Mouse (Mus musculus) hindbrain, embryonic 13.5 days (tissue): Measurements from ENCODE around the gene Pla2g1b. TPM values are rescaled to one million over a fixed set of nuclear protein-coding genes. Genes with fewer than 3 reads are reported as not detected.
"Not testable (repeated sequence)": the region's sequence is repeated elsewhere in the genome, so short reads cannot be mapped to it uniquely, and the experiment has no call there.

Experiments
- ATAC-seq: fragments of 200-750 bp; cut with Nextera tagmentation; 2 replicates; pipeline ENCODE4 v1.8.0; 2017; ENCODE audit warnings: moderate TSS enrichment; ENCODE audit not compliant: low FRiP score
- H3K27ac ChIP-seq: fragments of 300-500 bp; sonication (generic); 2 replicates; pipeline ENCODE4 v1.5.1; 2015; ENCODE audit warnings: inconsistent platforms, mild to moderate bottlenecking, moderate library complexity
- H3K27me3 ChIP-seq: fragments of 300-500 bp; sonication (generic); 2 replicates; pipeline ENCODE4 v1.6.1; 2015; ENCODE audit warnings: mild to moderate bottlenecking, inconsistent platforms
- H3K36me3 ChIP-seq: fragments of 300-500 bp; sonication (generic); 2 replicates; pipeline ENCODE4 v1.6.1; 2015; ENCODE audit warnings: mild to moderate bottlenecking, inconsistent platforms
- H3K4me1 ChIP-seq: fragments of 300-500 bp; sonication (generic); replicated peaks from 2 replicates; pipeline ENCODE4 v1.6.1; 2015; ENCODE audit warnings: inconsistent platforms
- H3K4me2 ChIP-seq: fragments of 300-500 bp; sonication (generic); 2 replicates; pipeline ENCODE4 v1.6.1; 2015; ENCODE audit warnings: inconsistent platforms, mild to moderate bottlenecking, moderate library complexity
- H3K4me3 ChIP-seq: fragments of 300-500 bp; sonication (generic); 2 replicates; pipeline ENCODE4 v1.5.1; 2015; ENCODE audit warnings: mild to moderate bottlenecking, inconsistent platforms
- H3K9ac ChIP-seq: fragments of 300-500 bp; sonication (generic); 2 replicates; pipeline ENCODE4 v1.6.1; 2015; ENCODE audit warnings: mild to moderate bottlenecking, inconsistent platforms
- H3K9me3 ChIP-seq: fragments of 300-500 bp; sonication (generic); 2 replicates; pipeline ENCODE4 v1.6.1; 2016; ENCODE audit warnings: inconsistent platforms
- WGBS: fragments of 180-500 bp; shearing (Covaris S2); methylation state at CpG from one replicate; pipeline ENCODE4 v1.1.7; 2015; 5-methylcytosine and 5-hydroxymethylcytosine counted together
- polyA plus RNA-seq: library from polyadenylated mRNA; unstranded; fragments of >200 nt; fragmentation: Nextera tagmentation; extraction: Ambion mirVana; gene quantifications from 2 replicates; pipeline ENCODE4 v1.2.1, GENCODE M21; 2015

Gene Pla2g1b
- polyA plus RNA-seq, 1 experiment from 2014 or later = not detected

DNA sequence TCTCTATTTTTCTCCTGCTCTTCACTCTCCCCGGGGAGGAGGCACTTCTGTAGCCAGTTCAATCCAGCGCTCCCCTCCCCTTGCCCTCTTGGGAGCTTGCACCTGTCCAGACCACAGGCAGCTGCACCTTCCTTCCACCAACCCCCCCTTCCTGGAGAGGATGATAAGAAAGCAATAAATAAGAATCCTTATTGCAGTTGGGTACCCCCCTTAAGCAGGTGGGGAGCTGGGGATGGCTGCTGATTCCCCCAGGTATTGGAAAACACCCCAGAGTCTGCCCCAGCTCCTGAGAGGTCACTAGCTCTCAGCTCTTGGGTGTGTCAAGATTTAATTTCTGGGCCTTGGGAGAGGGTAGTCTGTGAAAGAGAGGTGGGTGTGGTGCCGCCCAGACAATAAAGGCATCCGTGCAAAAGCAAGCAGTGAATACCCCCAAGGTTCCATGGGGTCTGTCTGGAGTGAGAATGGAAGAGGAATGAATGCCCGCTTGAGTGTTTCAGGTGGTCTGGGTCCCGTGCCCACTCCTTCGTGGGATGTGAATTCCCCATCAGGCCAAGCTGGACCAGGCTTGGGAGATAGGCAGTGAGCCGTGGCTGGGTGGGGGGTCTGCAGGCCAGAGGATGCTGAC, 30.2 kb upstream of the Pla2g1b start:
- peaks cover 94% of the 10 kb centered on the region for H3K4me1 ChIP-seq
- H3K36me3 ChIP-seq = peaks cover 33% of the 10 kb centered on the region
- no peaks in the 10 kb centered on the region for H3K9me3 ChIP-seq
- H3K9ac ChIP-seq = peak overlapping the region; percentile 83
- ATAC-seq = peak; percentile 40
- no peaks in the 10 kb centered on the region for H3K27me3 ChIP-seq
- H3K4me2 ChIP-seq = peak overlapping the region; percentile 92
- 6% methylated on average over 8 of the region's 8 CpGs for WGBS
- H3K4me3 ChIP-seq = peak overlapping the region; percentile 36
- H3K27ac ChIP-seq = peak overlapping the region; percentile 100

DNA sequence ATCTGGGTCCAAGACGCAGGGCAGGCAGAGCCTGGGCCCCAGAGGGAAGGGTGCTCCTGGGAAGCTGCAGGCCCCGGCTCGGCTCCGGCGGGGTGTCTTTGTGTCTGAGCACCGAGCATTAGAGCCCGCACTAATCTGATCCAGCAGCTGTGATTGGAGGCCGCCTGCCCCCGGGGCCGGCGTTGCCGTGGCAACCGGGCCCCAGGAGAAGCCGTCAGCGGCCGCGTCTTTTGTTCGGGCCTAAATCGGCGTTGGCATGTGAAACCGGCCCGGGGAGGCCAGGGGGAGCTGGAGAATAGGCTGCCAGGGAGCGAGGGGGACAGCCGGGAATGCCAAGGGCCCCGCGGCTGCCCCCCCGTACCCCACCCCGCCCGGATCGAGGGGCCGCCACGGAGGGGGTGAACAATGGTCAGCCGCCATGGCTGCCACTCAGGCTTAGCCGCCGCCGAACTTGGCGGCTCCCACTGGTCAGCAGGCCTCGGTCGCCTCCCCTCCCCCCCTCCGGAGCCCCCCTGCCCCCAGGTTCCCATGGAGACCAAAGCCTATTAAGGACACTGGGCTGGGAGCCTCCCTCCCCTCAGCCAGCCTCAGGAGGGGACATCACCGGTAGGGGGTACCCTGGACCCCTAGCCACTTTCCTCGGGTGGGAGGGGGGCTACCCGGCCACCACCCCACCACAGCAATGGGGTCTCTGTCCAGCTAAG, 29.5 kb upstream of the Pla2g1b start:
- Histone ChIP-seq H3K36me3 (peaks cover 37% of the 10 kb centered on the region), H3K27ac (peak overlapping the region; percentile 100), H3K4me3 (peak overlapping the region; percentile 36), H3K4me2 (peak overlapping the region; percentile 92), H3K9me3 (no peaks in the 10 kb centered on the region), H3K27me3 (no peaks in the 10 kb centered on the region), H3K9ac (peak overlapping the region; percentile 83), H3K4me1 (peaks cover 91% of the 10 kb centered on the region)
- peak; percentile 89 for ATAC-seq
- under 1% methylated on average over 38 of the region's 43 CpGs for WGBS

DNA sequence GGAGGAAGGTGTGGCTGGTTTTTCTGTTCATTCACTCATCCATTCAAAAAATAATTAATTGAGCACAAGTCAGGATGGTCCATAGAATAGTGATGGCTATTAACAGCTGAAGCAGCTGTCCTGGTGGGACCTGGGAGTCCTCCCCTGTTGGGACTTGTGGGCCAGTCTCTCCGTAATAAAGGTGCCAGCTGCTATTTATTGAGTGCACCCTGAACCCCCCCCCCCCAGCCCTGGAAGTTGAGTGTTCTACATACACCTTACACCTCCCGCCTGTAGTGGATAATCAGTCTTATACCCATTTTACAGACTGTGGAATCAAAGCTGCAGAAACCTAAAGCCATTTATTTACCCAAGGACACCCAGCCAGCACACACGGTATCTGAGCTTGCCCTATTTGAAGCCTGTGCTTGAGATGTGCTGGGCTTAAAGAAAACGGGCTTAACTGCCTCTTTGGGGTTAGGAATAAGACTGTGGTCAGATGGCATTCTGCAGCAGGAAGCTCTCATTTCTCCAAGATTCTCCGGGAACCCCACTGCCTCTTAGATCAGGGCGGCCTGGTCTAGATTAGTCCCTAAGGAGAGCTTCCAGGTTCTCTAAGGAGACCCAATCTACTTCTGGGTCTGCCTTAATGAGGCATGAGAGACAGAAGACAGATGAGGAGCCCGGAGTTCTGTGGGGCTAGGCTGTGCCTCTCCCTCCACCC, 28.7 kb upstream of the Pla2g1b start:
- H3K27ac ChIP-seq = peak overlapping the region; percentile 100
- peaks cover 83% of the 10 kb centered on the region for H3K4me1 ChIP-seq
- H3K4me2 ChIP-seq = peak overlapping the region; percentile 92
- ATAC-seq = no peak
- H3K4me3 ChIP-seq = peak overlapping the region; percentile 36
- no peaks in the 10 kb centered on the region for H3K9me3 ChIP-seq
- no peaks in the 10 kb centered on the region for H3K27me3 ChIP-seq
- peaks cover 45% of the 10 kb centered on the region for H3K36me3 ChIP-seq
- WGBS = 24% methylated on average over 7 of the region's 7 CpGs
- H3K9ac ChIP-seq = peak overlapping the region; percentile 83

DNA sequence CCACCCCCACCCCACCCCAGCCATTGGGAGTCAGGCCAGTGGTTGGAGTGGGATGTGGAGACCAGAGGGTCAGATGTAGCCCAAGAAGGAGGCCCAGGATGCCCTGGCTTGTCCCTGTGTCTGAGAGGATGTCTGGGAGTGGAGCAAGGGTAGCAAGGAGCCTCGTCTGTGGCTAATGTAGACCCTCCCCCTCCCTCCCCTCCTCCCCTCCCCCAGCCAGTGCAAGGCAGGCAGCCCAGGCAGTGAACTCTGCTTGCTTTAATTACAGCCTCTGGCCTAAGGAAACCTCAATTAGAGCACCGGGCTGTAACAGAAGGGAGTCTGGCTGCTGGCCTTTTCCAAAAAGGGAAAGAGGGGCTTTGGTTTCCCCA, 28.1 kb upstream of the Pla2g1b start:
- Histone ChIP-seq H3K4me2 (peak overlapping the region; percentile 92), H3K27ac (peak overlapping the region; percentile 100), H3K9ac (peak overlapping the region; percentile 83), H3K4me1 (peaks cover 77% of the 10 kb centered on the region), H3K36me3 (peaks cover 51% of the 10 kb centered on the region), H3K4me3 (0 out of 2 replicates have a peak overlapping the region, but pooled peaks have one; percentile 36), H3K27me3 (no peaks in the 10 kb centered on the region), H3K9me3 (no peaks in the 10 kb centered on the region)
- no peak for ATAC-seq
- WGBS = 11% methylated on average over 2 of the region's 2 CpGs

DNA sequence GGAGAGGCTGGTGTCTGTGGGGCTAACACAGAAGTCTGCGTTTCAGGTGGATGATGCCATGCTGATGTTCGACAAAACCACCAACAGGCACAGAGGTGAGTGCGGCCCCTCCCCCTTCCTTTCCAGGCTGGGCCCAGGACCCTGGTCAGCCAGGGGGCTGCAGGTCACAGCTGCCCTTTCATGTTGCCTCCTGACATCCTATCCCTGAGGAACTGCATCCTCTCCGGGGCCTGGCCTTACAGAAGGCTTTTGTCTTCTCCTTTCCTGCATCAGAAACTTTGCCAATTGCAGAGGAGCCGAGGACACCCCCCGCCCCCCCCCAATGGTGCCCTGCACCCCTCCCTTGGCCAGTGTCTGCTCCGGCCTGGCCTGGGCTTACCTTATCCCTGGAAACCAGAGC, 27.4 kb upstream of the Pla2g1b start:
- peaks cover 58% of the 10 kb centered on the region for H3K36me3 ChIP-seq
- H3K4me1 ChIP-seq = peaks cover 70% of the 10 kb centered on the region
- peak overlapping the region; percentile 83 for H3K9ac ChIP-seq
- H3K4me3 ChIP-seq = peak overlapping the region; percentile 2; the same call in 1 of the 2 replicates
- 15% methylated on average over 7 of the region's 7 CpGs for WGBS
- no peaks in the 10 kb centered on the region for H3K27me3 ChIP-seq
- H3K27ac ChIP-seq = peak overlapping the region; percentile 100
- no peaks in the 10 kb centered on the region for H3K9me3 ChIP-seq
- peak overlapping the region; percentile 92 for H3K4me2 ChIP-seq
- no peak for ATAC-seq

DNA sequence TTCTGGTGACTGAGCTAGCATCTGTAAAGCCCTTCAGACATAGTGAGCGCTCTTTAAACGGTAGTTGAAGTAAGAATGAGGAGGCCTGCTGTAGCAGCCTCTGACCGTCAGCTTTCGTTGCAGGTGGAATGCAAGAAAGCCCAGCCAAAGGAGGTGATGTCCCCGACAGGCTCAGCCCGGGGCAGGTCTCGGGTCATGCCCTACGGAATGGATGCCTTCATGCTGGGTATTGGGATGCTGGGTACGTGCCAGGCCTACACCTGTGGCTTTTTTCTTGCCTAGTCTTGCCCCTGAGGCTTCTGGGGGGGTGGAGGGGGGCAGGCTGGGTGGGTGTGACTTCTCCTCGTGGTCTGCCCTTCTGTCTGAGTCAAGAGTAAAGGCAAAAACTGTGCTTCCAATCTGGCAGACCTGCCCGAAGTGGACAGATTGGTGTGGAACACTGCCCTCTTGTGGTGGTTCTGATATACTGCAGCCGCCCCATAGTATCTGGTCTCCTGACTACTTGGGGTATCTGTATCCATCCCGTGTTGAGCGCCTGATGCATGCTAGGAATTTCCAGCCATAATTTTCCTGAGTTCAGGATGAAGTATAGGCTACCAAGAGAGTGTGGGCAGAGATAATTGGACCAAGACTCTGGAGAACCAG, 24.7 kb upstream of the Pla2g1b start:
- Histone ChIP-seq H3K4me1 (peaks cover 46% of the 10 kb centered on the region), H3K27me3 (no peaks in the 10 kb centered on the region), H3K9me3 (no peaks in the 10 kb centered on the region), H3K4me2 (no peak overlapping the region), H3K9ac (no peak overlapping the region), H3K27ac (peak overlapping the region; percentile 35), H3K4me3 (no peak overlapping the region), H3K36me3 (peaks cover 76% of the 10 kb centered on the region)
- no peak for ATAC-seq
- WGBS = 36% methylated on average over 14 of the region's 14 CpGs

DNA sequence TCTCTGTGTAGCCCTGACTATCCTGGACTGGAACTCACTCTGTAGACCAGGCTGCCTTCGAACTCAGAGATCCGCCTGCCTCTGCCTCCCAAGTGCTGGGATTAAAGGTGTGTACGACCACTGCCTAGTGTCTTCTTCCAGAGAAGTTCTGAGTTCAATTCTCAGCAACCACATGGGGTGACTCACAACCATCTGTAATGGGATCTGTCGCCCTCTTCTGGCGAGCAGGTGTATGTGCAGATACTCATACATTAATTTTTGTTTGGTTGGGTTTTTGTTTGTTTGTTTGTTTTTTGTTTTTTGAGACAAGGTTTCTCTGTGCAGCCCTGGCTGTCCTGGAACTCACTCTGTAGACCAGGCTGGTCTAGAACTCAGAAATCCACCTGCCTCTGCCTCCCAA, 23.4 kb upstream of the Pla2g1b start:
- H3K9me3 ChIP-seq, H3K4me3 ChIP-seq, ATAC-seq, H3K9ac ChIP-seq, H3K4me2 ChIP-seq, H3K27me3 ChIP-seq, H3K27ac ChIP-seq: not testable (repeated sequence)
- peaks cover 33% of the 10 kb centered on the region for H3K4me1 ChIP-seq
- WGBS = 72% methylated on average over 5 of the region's 5 CpGs
- H3K36me3 ChIP-seq = peaks cover 89% of the 10 kb centered on the region

DNA sequence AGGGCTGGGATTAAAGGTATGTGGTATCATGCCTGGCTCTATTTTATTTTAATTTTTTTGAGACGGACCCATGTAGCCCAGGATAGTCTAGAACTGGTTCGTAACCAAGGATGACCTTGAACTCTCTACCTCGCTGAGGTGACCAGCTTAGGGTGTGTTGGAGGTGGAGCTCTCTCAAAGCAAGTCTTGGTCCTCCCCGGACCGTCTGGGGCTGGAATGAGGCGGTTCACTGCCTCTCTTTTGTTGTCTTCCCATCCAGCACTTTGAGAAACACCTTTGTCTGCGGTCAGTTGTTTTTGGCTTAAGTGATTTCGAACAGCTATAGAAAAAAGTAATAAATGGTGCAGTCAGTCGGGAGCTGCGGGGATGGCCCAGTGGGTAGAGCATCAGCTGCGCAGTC, 21.9 kb upstream of the Pla2g1b start:
- Histone ChIP-seq H3K27ac (no peak overlapping the region), H3K27me3 (no peaks in the 10 kb centered on the region), H3K9ac (no peak overlapping the region), H3K36me3 (peaks cover 91% of the 10 kb centered on the region), H3K9me3 (no peaks in the 10 kb centered on the region), H3K4me2 (no peak overlapping the region), H3K4me3 (no peak overlapping the region), H3K4me1 (peaks cover 18% of the 10 kb centered on the region)
- 85% methylated on average over 11 of the region's 11 CpGs for WGBS
- no peak for ATAC-seq

DNA sequence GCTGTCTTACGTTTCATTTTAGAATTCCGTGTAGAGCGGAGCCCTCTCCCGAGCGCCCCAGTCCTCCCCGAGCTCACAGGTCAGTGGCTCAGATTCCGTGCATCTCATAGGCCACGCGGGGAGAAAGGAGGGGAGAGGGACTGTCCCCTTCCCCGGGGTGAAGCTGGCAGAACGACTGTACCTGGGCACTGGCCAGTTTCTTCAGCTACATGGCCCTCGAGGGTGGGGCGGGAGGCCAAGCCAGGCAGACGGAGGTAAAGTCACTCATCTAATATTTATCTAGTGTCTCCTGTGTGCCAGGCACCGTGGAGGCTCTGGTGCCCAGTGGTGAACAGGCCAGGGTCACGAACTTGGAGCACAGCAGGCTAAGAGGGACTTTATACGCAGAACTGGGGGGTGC, 19.0 kb upstream of the Pla2g1b start:
- Histone ChIP-seq H3K4me3 (no peak overlapping the region), H3K36me3 (peaks cover 96% of the 10 kb centered on the region), H3K4me2 (no peak overlapping the region), H3K27me3 (no peaks in the 10 kb centered on the region), H3K9me3 (no peaks in the 10 kb centered on the region), H3K27ac (0 out of 2 replicates have a peak overlapping the region, but pooled peaks have one; percentile 18), H3K9ac (no peak overlapping the region), H3K4me1 (0 out of 2 replicates have a peak, but pooled peaks cover 3% of the 10 kb centered on the region)
- no peak for ATAC-seq
- WGBS = 84% methylated on average over 17 of the region's 17 CpGs

DNA sequence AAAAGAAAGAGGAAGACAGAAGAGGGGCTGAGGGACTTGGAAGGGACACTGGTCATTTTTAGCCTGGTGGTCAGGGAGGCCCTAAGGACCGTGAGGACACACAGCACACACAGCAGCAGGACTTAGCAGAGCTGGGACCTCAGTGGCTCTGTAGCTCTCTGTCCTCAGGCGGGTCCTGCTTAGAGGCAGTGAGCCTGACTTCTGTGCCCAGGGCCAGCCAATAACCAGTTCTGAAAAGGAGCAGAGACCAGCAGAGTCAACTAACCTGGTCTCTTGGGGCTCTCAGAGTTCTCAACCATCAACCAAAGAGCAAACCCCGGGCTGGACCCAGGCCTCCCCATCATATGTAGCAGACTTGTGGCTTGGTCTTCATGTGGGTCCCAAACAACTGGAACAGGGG, 16.8 kb upstream of the Pla2g1b start:
- Histone ChIP-seq H3K4me2 (no peak overlapping the region), H3K27me3 (no peaks in the 10 kb centered on the region), H3K9ac (no peak overlapping the region), H3K4me1 (0 out of 2 replicates have a peak, but pooled peaks cover 3% of the 10 kb centered on the region), H3K36me3 (peaks cover 95% of the 10 kb centered on the region), H3K9me3 (no peaks in the 10 kb centered on the region), H3K27ac (0 out of 2 replicates have a peak overlapping the region, but pooled peaks have one; percentile 32), H3K4me3 (no peak overlapping the region)
- no peak for ATAC-seq
- 74% methylated on average over 3 of the region's 3 CpGs for WGBS

DNA sequence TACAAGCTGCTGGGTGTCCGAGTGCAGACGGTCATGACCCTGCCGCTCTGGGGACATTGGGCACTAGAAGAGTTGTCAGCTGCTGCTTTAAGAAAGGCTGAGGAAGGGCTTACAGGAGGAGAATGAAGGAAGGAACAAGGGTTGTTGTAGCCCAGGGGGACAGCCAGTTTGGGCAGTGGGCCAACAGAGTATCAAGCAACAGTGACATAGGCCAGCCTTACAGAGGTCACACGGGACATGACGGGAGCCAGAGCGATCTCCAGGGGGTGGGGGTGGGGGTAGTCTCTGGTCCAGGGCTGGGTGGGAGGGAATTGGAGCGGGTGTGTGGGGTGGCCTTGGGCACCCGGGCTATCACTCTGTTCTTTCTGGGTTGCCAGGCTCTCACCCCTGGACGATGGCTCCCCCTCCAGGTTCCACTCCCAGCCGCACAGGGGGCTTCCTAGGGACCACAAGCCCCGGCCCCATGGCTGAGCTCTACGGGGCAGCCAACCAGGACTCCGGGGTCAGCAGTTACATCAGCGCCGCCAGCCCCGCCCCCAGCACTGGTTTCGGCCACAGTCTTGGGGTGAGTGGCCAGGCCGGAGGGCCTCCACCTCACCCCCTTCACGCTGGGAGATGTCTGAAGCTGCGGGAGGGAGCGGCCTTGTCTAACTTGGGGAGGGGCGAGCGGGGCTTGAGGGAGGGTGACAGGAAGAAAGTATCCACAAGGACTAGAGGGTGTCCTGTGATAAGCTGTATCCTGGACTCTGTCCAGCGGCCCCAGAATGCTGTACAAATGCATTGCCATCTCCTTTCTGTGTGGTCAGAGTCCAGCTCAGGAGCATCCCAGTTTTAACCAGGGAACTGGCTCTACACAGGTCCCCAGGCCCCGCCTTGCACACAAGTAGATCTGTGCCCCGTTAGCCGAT, 15.4 kb upstream of the Pla2g1b start:
- peak; percentile 25; the same call in 1 of the 2 replicates for ATAC-seq
- Histone ChIP-seq H3K4me3 (no peak overlapping the region), H3K27me3 (no peaks in the 10 kb centered on the region), H3K27ac (0 out of 2 replicates have a peak overlapping the region, but pooled peaks have one; percentile 12), H3K4me2 (no peak overlapping the region), H3K9ac (no peak overlapping the region), H3K36me3 (peaks cover 88% of the 10 kb centered on the region), H3K9me3 (no peaks in the 10 kb centered on the region), H3K4me1 (no peaks in the 10 kb centered on the region)
- 87% methylated on average over 27 of the region's 27 CpGs for WGBS
